Mouse (Mus musculus): ENCODE results near the gene Clec2g.

Gene Clec2g

GRCm38 (mm10) chr6:129027451-129028248 is 93.5 kb downstream of the Clec2g start:
- DNase-seq = no peak

- DNase-seq = no peak
These were observed 96.1 kb downstream of the Clec2g start for GRCm38 (mm10) chr6:129030175-129030824.

GRCm38 (mm10) chr6:129030964-129031363 is 96.8 kb downstream of the Clec2g start:
- DNase-seq = no peak

GRCm38 (mm10) chr6:129033397-129033796 is 99.2 kb downstream of the Clec2g start:
- DNase-seq = no peak

All from cerebellum, postnatal 25 days (tissue).